Mouse (Mus musculus) MEL-GATA-1-ER (cell line): ENCODE results near the gene Eif4a3.
"Not testable (repeated sequence)": the region's sequence is repeated elsewhere in the genome, so short reads cannot be mapped to it uniquely, and the experiment has no call there.

Experiments
- DNase-seq: peaks from one replicate; pipeline ENCODE4 v3.0.0-alpha.2; 2012; ENCODE audit warnings: low read depth; ENCODE audit errors: extremely low read depth

The Eif4a3 gene

DNA sequence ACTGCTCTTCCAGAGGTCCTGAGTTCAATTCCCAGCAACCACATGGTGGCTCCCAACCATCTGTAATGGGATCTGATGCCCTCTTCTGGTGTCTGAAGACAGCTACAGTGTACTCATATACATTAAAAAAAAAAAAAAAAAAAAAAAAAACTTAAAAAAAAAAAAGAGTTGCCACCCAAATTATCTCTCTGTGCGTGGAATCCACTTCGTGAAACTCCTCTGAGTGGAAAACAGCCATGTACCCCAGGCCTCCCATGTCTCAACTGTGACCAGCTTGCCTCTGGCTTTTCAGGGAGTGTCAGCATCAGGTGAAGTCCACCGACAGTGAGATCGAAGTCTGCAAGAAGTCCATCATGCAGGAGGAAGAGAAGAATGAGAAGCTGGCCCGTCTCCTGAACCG lies 54.3 kb downstream of the Eif4a3 start:
- not testable (repeated sequence) for DNase-seq

DNA sequence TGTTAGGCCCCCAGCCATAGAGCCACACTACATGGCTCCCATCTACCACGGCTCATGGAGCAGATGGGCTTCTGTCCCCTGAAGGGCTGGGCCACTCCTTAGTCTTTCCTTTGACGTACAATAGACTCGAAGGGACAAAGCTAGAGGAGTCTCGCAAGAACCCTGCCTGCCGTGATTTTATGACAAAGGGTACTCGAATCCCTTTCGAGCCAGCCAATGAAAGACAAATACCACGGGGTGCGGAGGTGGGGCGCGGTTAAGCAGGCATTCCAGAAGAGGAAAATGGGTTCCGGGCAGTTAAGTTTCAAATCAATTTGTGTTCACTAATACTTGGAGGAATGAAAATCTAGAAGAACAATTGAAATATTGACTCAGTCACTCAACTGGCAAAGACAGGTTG lies 60.4 kb downstream of the Eif4a3 start:
- DNase-seq, result no peak
